ENCODE assay signal across 9 mouse cellular contexts in genomic region chr16:5132401-5132801, GRCm38 (mm10). TPM values are rescaled to one million over a fixed set of nuclear protein-coding genes. Genes with fewer than 3 reads are reported as not detected.
A peak's percentile ranks its signal among the peaks of the same experiment; 100 is the strongest.
DNase-seq lines count a peak whose midpoint lies in the region; ATAC-seq and TF ChIP-seq lines count a peak whose summit lies in the region.
"Had no signal": no experiment of that assay in that cellular context is flagged by ENCODE, and none has a peak within 500 bp of the region (broad histone marks: within the 10 kb centered on the region; RNA-seq: fewer than 3 reads in every experiment).

TSS of gene Ppl (minus strand) at chr16:5132421.

- H3K27me3 ChIP-seq in thymus, adult 2 months (ENCODE audit: control insufficient read depth, insufficient read depth, low read length): peaks cover 10% of the 10 kb centered on the region; the same call in 1 of the 2 replicates
- H3K27me3 ChIP-seq in embryonic facial prominence, embryonic 14.5 days (replicated peaks; ENCODE audit: control insufficient read depth, insufficient read depth, low read length): peaks cover 55% of the 10 kb centered on the region
- H3K27me3 ChIP-seq in hindbrain, embryonic 10.5 days (ENCODE audit: insufficient read depth, poor library complexity, severe bottlenecking): peaks cover 86% of the 10 kb centered on the region
- H3K27me3 ChIP-seq in limb, embryonic 12.5 days: peaks cover 85% of the 10 kb centered on the region
- H3K27me3 ChIP-seq in midbrain, embryonic 13.5 days: peaks cover 69% of the 10 kb centered on the region
- H3K27me3 ChIP-seq: Patski had no signal

- no peaks in the 10 kb centered on the region for H3K4me1 ChIP-seq in thymus, adult 2 months (replicated peaks; ENCODE audit: control insufficient read depth, insufficient read depth, low read length)
- H3K4me1 ChIP-seq in embryonic facial prominence, embryonic 14.5 days (ENCODE audit: control insufficient read depth, insufficient read depth, low read length): peaks cover 6% of the 10 kb centered on the region; the same call in 1 of the 2 replicates
- peaks cover 38% of the 10 kb centered on the region for H3K4me1 ChIP-seq in hindbrain, embryonic 10.5 days (replicated peaks)
- 0 out of 2 replicates have a peak, but pooled peaks cover 10% of the 10 kb centered on the region for H3K4me1 ChIP-seq in limb, embryonic 12.5 days (replicated peaks)
- peaks cover 11% of the 10 kb centered on the region for H3K4me1 ChIP-seq in midbrain, embryonic 13.5 days (replicated peaks)

- peak within 1 kb of the TSS; percentile 54 for H3K9ac ChIP-seq in embryonic facial prominence, embryonic 14.5 days (ENCODE audit: low read depth, low read length)
- peak within 1 kb of the TSS; percentile 48 for H3K9ac ChIP-seq in limb, embryonic 12.5 days (replicated peaks)
- no peak within 1 kb of the TSS for H3K9ac ChIP-seq in midbrain, embryonic 13.5 days (replicated peaks)

- no peak for DNase-seq in thymus, adult 2 months
- DNase-seq in thymus, postnatal 10 days (ENCODE audit: low spot score in 2 of 2): no peak
- DNase-seq in embryonic facial prominence, embryonic 14.5 days (ENCODE audit: low spot score): peak; percentile 61
- DNase-seq in hindbrain, embryonic 10.5 days (ENCODE audit: low spot score): peak; percentile 29
- peak; percentile 75 for DNase-seq in urinary bladder, adult 2 months (ENCODE audit: low spot score)

- TF ChIP-seq CTCF in thymus, adult 2 months (IDR thresholded peaks at IDR 0.05; ENCODE audit: borderline replicate concordance, control insufficient read depth, extremely low read depth, insufficient read depth, low read length, poor library complexity): no peak

- H3K4me2 ChIP-seq in embryonic facial prominence, embryonic 14.5 days (ENCODE audit: low read depth, low read length): peak within 1 kb of the TSS; percentile 65
- H3K4me2 ChIP-seq in limb, embryonic 12.5 days: peak within 1 kb of the TSS; percentile 73
- H3K4me2 ChIP-seq in midbrain, embryonic 13.5 days (replicated peaks): peak within 1 kb of the TSS; percentile 52

- H3K4me3 ChIP-seq in thymus, adult 2 months (ENCODE audit: control insufficient read depth, insufficient read depth, low read length): peak within 1 kb of the TSS; percentile 11
- H3K4me3 ChIP-seq in embryonic facial prominence, embryonic 14.5 days (ENCODE audit: low read depth, low read length): peak within 1 kb of the TSS; percentile 43
- H3K4me3 ChIP-seq in hindbrain, embryonic 10.5 days: peak within 1 kb of the TSS; percentile 51
- peak within 1 kb of the TSS; percentile 43 for H3K4me3 ChIP-seq in limb, embryonic 12.5 days (replicated peaks)
- H3K4me3 ChIP-seq in midbrain, embryonic 13.5 days (replicated peaks): peak within 1 kb of the TSS; percentile 33

- no peak for TF ChIP-seq POLR2A in thymus, adult 2 months (IDR thresholded peaks at IDR 0.05; ENCODE audit: control insufficient read depth, extremely low read depth, insufficient read depth, low read length, poor library complexity)

- H3K36me3 ChIP-seq in thymus, adult 2 months (ENCODE audit: control insufficient read depth, insufficient read depth, low read length): no peaks in the 10 kb centered on the region
- no peaks in the 10 kb centered on the region for H3K36me3 ChIP-seq in embryonic facial prominence, embryonic 14.5 days (ENCODE audit: control insufficient read depth, insufficient read depth, low read length)
- no peaks in the 10 kb centered on the region for H3K36me3 ChIP-seq in hindbrain, embryonic 10.5 days
- H3K36me3 ChIP-seq in limb, embryonic 12.5 days: no peaks in the 10 kb centered on the region
- no peaks in the 10 kb centered on the region for H3K36me3 ChIP-seq in midbrain, embryonic 13.5 days

- no peak within 1 kb of the TSS for H3K27ac ChIP-seq in thymus, adult 2 months (ENCODE audit: control insufficient read depth, insufficient read depth, low read length)
- H3K27ac ChIP-seq in embryonic facial prominence, embryonic 14.5 days (replicated peaks; ENCODE audit: low read depth, low read length): no peak within 1 kb of the TSS
- no peak within 1 kb of the TSS for H3K27ac ChIP-seq in hindbrain, embryonic 10.5 days
- H3K27ac ChIP-seq in limb, embryonic 12.5 days: no peak within 1 kb of the TSS
- no peak within 1 kb of the TSS for H3K27ac ChIP-seq in midbrain, embryonic 13.5 days

- H3K9me3 ChIP-seq in embryonic facial prominence, embryonic 14.5 days (ENCODE audit: control insufficient read depth, low read length): no peaks in the 10 kb centered on the region
- H3K9me3 ChIP-seq in hindbrain, embryonic 10.5 days: no peaks in the 10 kb centered on the region
- no peaks in the 10 kb centered on the region for H3K9me3 ChIP-seq in limb, embryonic 12.5 days
- H3K9me3 ChIP-seq in midbrain, embryonic 13.5 days: no peaks in the 10 kb centered on the region

- 4% methylated on average over 39 of the region's 39 CpGs for WGBS in thymus, adult 2 months
- WGBS in embryonic facial prominence, embryonic 14.5 days: 14% methylated on average over 10 of the region's 39 CpGs
- WGBS in hindbrain, embryonic 10.5 days: under 1% methylated on average over 39 of the region's 39 CpGs
- WGBS in limb, embryonic 12.5 days: under 1% methylated on average over 39 of the region's 39 CpGs
- WGBS in midbrain, embryonic 13.5 days: 2% methylated on average over 38 of the region's 39 CpGs

- ATAC-seq in embryonic facial prominence, embryonic 14.5 days (ENCODE audit: low read depth): peak; percentile 61; the same call in 1 of the 2 replicates
- no peak; the same call in 1 of the 2 replicates for ATAC-seq in limb, embryonic 12.5 days (ENCODE audit: insufficient number of reproducible peaks, insufficient read depth, low FRiP score, low TSS enrichment, low read depth)
- ATAC-seq in midbrain, embryonic 13.5 days: no peak
- no peak; the same call in 1 of the 2 replicates for ATAC-seq in megakaryocyte-erythroid progenitor cell, adult 5-6 weeks (replicated peaks; ENCODE audit: low FRiP score, low TSS enrichment, poor library complexity, severe bottlenecking)
- ATAC-seq: Patski had no signal

RNA-seq across cellular contexts. Expression of gene Ppl, which starts in this region (rescaled TPM):
- 1.0 and 1.3 TPM in 2 replicates for polyA plus RNA-seq in thymus, adult 2 months (2012; rRNA removed)
- 15.3 and 19.3 TPM in 2 replicates for polyA plus RNA-seq in embryonic facial prominence, embryonic 14.5 days (2014; fragmentation: Nextera tagmentation; extraction: Ambion mirVana)
- polyA plus RNA-seq in hindbrain, embryonic 10.5 days (2016; fragmentation: Nextera tagmentation; extraction: Ambion mirVana): 1.4 and 1.9 TPM in 2 replicates
- polyA plus RNA-seq in limb, embryonic 12.5 days (2016; fragmentation: Nextera tagmentation; extraction: Ambion mirVana): 3.3 TPM in 2 replicates
- polyA plus RNA-seq in midbrain, embryonic 13.5 days (2015; fragmentation: Nextera tagmentation; extraction: Ambion mirVana): 0.12 and 0.13 TPM in 2 replicates
- polyA plus RNA-seq in urinary bladder, adult 2 months (2012; rRNA removed): 22.7 and 33.1 TPM in 2 replicates
- total RNA-seq in megakaryocyte-erythroid progenitor cell, adult 5-6 weeks (2014; fragmentation: Nextera tagmentation): not detected in 2 replicates
- not detected in 2 replicates for total RNA-seq in megakaryocyte-erythroid progenitor cell, adult 5-6 weeks (2017)

Comparison
In these comparisons a context has a peak if more than half of its experiments do, and no peak if none do; other contexts are left out.
1. DNase-seq: peak in embryonic facial prominence, embryonic 14.5 days (single experiment), hindbrain, embryonic 10.5 days (single experiment) and urinary bladder, adult 2 months (single experiment); none in thymus, adult 2 months (single experiment) and thymus, postnatal 10 days (0 of 2).
2. Peak in every context shown above with its lines, with median percentiles within 50 percentile points of each other: H3K4me3 ChIP-seq and H3K4me2 ChIP-seq.